Mouse (Mus musculus): ENCODE measurements around the gene Sgip1. TPM values are rescaled to one million over a fixed set of nuclear protein-coding genes. Genes with fewer than 3 reads are reported as not detected.

Gene Sgip1
- polyA plus RNA-seq, 1 experiment from 2014 or later = 8.6 TPM

GRCm38 (mm10) chr4:102913176-102913575 is 172.1 kb downstream of the Sgip1 start:
- Histone ChIP-seq H3K27ac (ENCODE audit: low read length) (no peak overlapping the region), H3K9ac (replicated peaks; ENCODE audit: low read length) (no peak overlapping the region), H3K36me3 (ENCODE audit: insufficient read depth, low read length) (no peaks in the 10 kb centered on the region), H3K4me3 (ENCODE audit: low read length) (no peak overlapping the region), H3K27me3 (ENCODE audit: insufficient read depth, low read length) (no peaks in the 10 kb centered on the region), H3K4me2 (replicated peaks; ENCODE audit: low read depth, low read length) (no peak overlapping the region), H3K4me1 (ENCODE audit: insufficient read depth, low read length) (no peaks in the 10 kb centered on the region), H3K9me3 (ENCODE audit: low read length) (no peaks in the 10 kb centered on the region)
- 75% methylated on average over 3 of the region's 3 CpGs for WGBS
- no peak for ATAC-seq (ENCODE audit: low FRiP score, low TSS enrichment)

- no peak overlapping the region for H3K9ac ChIP-seq (replicated peaks; ENCODE audit: low read length)
- no peaks in the 10 kb centered on the region for H3K4me1 ChIP-seq (ENCODE audit: insufficient read depth, low read length)
- no peak overlapping the region for H3K27ac ChIP-seq (ENCODE audit: low read length)
- H3K9me3 ChIP-seq (ENCODE audit: low read length) = no peaks in the 10 kb centered on the region
- H3K27me3 ChIP-seq (ENCODE audit: insufficient read depth, low read length) = no peaks in the 10 kb centered on the region
- H3K36me3 ChIP-seq (ENCODE audit: insufficient read depth, low read length) = no peaks in the 10 kb centered on the region
- no peak for ATAC-seq (ENCODE audit: low FRiP score, low TSS enrichment)
- WGBS = 74% methylated on average over 5 of the region's 5 CpGs
- H3K4me2 ChIP-seq (replicated peaks; ENCODE audit: low read depth, low read length) = no peak overlapping the region
- H3K4me3 ChIP-seq (ENCODE audit: low read length) = no peak overlapping the region
Observed at GRCm38 (mm10) chr4:102913700-102914327, 172.7 kb downstream of the Sgip1 start.

GRCm38 (mm10) chr4:102918191-102918590 is 177.1 kb downstream of the Sgip1 start:
- H3K4me1 ChIP-seq (ENCODE audit: insufficient read depth, low read length) = no peaks in the 10 kb centered on the region
- H3K9me3 ChIP-seq (ENCODE audit: low read length) = no peaks in the 10 kb centered on the region
- no peak overlapping the region for H3K9ac ChIP-seq (replicated peaks; ENCODE audit: low read length)
- no peaks in the 10 kb centered on the region for H3K27me3 ChIP-seq (ENCODE audit: insufficient read depth, low read length)
- 88% methylated on average over 1 of the region's 1 CpGs for WGBS
- no peak overlapping the region for H3K4me3 ChIP-seq (ENCODE audit: low read length)
- H3K4me2 ChIP-seq (replicated peaks; ENCODE audit: low read depth, low read length) = no peak overlapping the region
- ATAC-seq (ENCODE audit: low FRiP score, low TSS enrichment) = no peak
- no peak overlapping the region for H3K27ac ChIP-seq (ENCODE audit: low read length)
- no peaks in the 10 kb centered on the region for H3K36me3 ChIP-seq (ENCODE audit: insufficient read depth, low read length)

GRCm38 (mm10) chr4:102929491-102929890 is 188.4 kb downstream of the Sgip1 start:
- WGBS = 25% methylated on average over 3 of the region's 4 CpGs
- H3K9me3 ChIP-seq (ENCODE audit: low read length) = no peaks in the 10 kb centered on the region

GRCm38 (mm10) chr4:102930679-102931078 is 189.6 kb downstream of the Sgip1 start:
- Histone ChIP-seq H3K4me2 (replicated peaks; ENCODE audit: low read depth, low read length) (no peak overlapping the region), H3K9me3 (ENCODE audit: low read length) (no peaks in the 10 kb centered on the region), H3K27me3 (ENCODE audit: insufficient read depth, low read length) (no peaks in the 10 kb centered on the region), H3K36me3 (ENCODE audit: insufficient read depth, low read length) (no peaks in the 10 kb centered on the region), H3K9ac (replicated peaks; ENCODE audit: low read length) (no peak overlapping the region), H3K4me3 (ENCODE audit: low read length) (no peak overlapping the region), H3K4me1 (ENCODE audit: insufficient read depth, low read length) (no peaks in the 10 kb centered on the region), H3K27ac (ENCODE audit: low read length) (no peak overlapping the region)
- no peak for ATAC-seq (ENCODE audit: low FRiP score, low TSS enrichment)
- 63% methylated on average over 7 of the region's 7 CpGs for WGBS

More at GRCm38 (mm10) chr4:102929491-102929890, 188.4 kb downstream of the Sgip1 start:
- Histone ChIP-seq H3K36me3 (ENCODE audit: insufficient read depth, low read length) (no peaks in the 10 kb centered on the region), H3K4me2 (replicated peaks; ENCODE audit: low read depth, low read length) (no peak overlapping the region), H3K9ac (replicated peaks; ENCODE audit: low read length) (no peak overlapping the region), H3K27ac (ENCODE audit: low read length) (no peak overlapping the region), H3K27me3 (ENCODE audit: insufficient read depth, low read length) (no peaks in the 10 kb centered on the region), H3K4me1 (ENCODE audit: insufficient read depth, low read length) (no peaks in the 10 kb centered on the region), H3K4me3 (ENCODE audit: low read length) (no peak overlapping the region)
- no peak for ATAC-seq (ENCODE audit: low FRiP score, low TSS enrichment)

- Histone ChIP-seq H3K27me3 (ENCODE audit: insufficient read depth, low read length) (no peaks in the 10 kb centered on the region), H3K4me1 (ENCODE audit: insufficient read depth, low read length) (no peaks in the 10 kb centered on the region), H3K9ac (replicated peaks; ENCODE audit: low read length) (no peak overlapping the region), H3K27ac (ENCODE audit: low read length) (no peak overlapping the region), H3K4me2 (replicated peaks; ENCODE audit: low read depth, low read length) (no peak overlapping the region), H3K4me3 (ENCODE audit: low read length) (no peak overlapping the region), H3K9me3 (ENCODE audit: low read length) (no peaks in the 10 kb centered on the region), H3K36me3 (ENCODE audit: insufficient read depth, low read length) (no peaks in the 10 kb centered on the region)
- ATAC-seq (ENCODE audit: low FRiP score, low TSS enrichment) = no peak
- 76% methylated on average over 3 of the region's 3 CpGs for WGBS
Observed at GRCm38 (mm10) chr4:102940266-102940665, 199.2 kb downstream of the Sgip1 start.

GRCm38 (mm10) chr4:102940738-102941137 is 199.6 kb downstream of the Sgip1 start:
- Histone ChIP-seq H3K27me3 (ENCODE audit: insufficient read depth, low read length) (no peaks in the 10 kb centered on the region), H3K4me1 (ENCODE audit: insufficient read depth, low read length) (no peaks in the 10 kb centered on the region), H3K27ac (ENCODE audit: low read length) (no peak overlapping the region), H3K9ac (replicated peaks; ENCODE audit: low read length) (no peak overlapping the region), H3K4me3 (ENCODE audit: low read length) (no peak overlapping the region), H3K4me2 (replicated peaks; ENCODE audit: low read depth, low read length) (no peak overlapping the region), H3K36me3 (ENCODE audit: insufficient read depth, low read length) (no peaks in the 10 kb centered on the region), H3K9me3 (ENCODE audit: low read length) (no peaks in the 10 kb centered on the region)
- WGBS = 79% methylated on average over 4 of the region's 4 CpGs
- ATAC-seq (ENCODE audit: low FRiP score, low TSS enrichment) = no peak

GRCm38 (mm10) chr4:102944325-102944724 is 203.2 kb downstream of the Sgip1 start:
- no peaks in the 10 kb centered on the region for H3K4me1 ChIP-seq (ENCODE audit: insufficient read depth, low read length)
- no peak overlapping the region for H3K27ac ChIP-seq (ENCODE audit: low read length)
- H3K4me2 ChIP-seq (replicated peaks; ENCODE audit: low read depth, low read length) = no peak overlapping the region
- H3K36me3 ChIP-seq (ENCODE audit: insufficient read depth, low read length) = no peaks in the 10 kb centered on the region
- H3K27me3 ChIP-seq (ENCODE audit: insufficient read depth, low read length) = no peaks in the 10 kb centered on the region
- H3K9ac ChIP-seq (replicated peaks; ENCODE audit: low read length) = no peak overlapping the region
- H3K4me3 ChIP-seq (ENCODE audit: low read length) = no peak overlapping the region
- 71% methylated on average over 6 of the region's 6 CpGs for WGBS
- no peaks in the 10 kb centered on the region for H3K9me3 ChIP-seq (ENCODE audit: low read length)
- ATAC-seq (ENCODE audit: low FRiP score, low TSS enrichment) = no peak

- H3K4me3 ChIP-seq (ENCODE audit: low read length) = no peak overlapping the region
- no peaks in the 10 kb centered on the region for H3K36me3 ChIP-seq (ENCODE audit: insufficient read depth, low read length)
- H3K9me3 ChIP-seq (ENCODE audit: low read length) = no peaks in the 10 kb centered on the region
- H3K27ac ChIP-seq (ENCODE audit: low read length) = no peak overlapping the region
- no peak overlapping the region for H3K4me2 ChIP-seq (replicated peaks; ENCODE audit: low read depth, low read length)
- no peak overlapping the region for H3K9ac ChIP-seq (replicated peaks; ENCODE audit: low read length)
- no peak for ATAC-seq (ENCODE audit: low FRiP score, low TSS enrichment)
- no peaks in the 10 kb centered on the region for H3K4me1 ChIP-seq (ENCODE audit: insufficient read depth, low read length)
- 73% methylated on average over 2 of the region's 2 CpGs for WGBS
- H3K27me3 ChIP-seq (ENCODE audit: insufficient read depth, low read length) = no peaks in the 10 kb centered on the region
Observed at GRCm38 (mm10) chr4:102952476-102952875, 211.4 kb downstream of the Sgip1 start.

GRCm38 (mm10) chr4:102955294-102955956 is 214.3 kb downstream of the Sgip1 start:
- Histone ChIP-seq H3K36me3 (ENCODE audit: insufficient read depth, low read length) (no peaks in the 10 kb centered on the region), H3K4me2 (replicated peaks; ENCODE audit: low read depth, low read length) (no peak overlapping the region), H3K4me3 (ENCODE audit: low read length) (no peak overlapping the region), H3K27me3 (ENCODE audit: insufficient read depth, low read length) (no peaks in the 10 kb centered on the region), H3K27ac (ENCODE audit: low read length) (no peak overlapping the region), H3K9me3 (ENCODE audit: low read length) (no peaks in the 10 kb centered on the region), H3K9ac (replicated peaks; ENCODE audit: low read length) (no peak overlapping the region), H3K4me1 (ENCODE audit: insufficient read depth, low read length) (no peaks in the 10 kb centered on the region)
- ATAC-seq (ENCODE audit: low FRiP score, low TSS enrichment) = no peak
- 74% methylated on average over 17 of the region's 17 CpGs for WGBS
